ENCODE assay signal across 8 mouse cellular contexts in genomic region chr7:24298973-24299708, GRCm38 (mm10). TPM values are rescaled to one million over a fixed set of nuclear protein-coding genes. Genes with fewer than 3 reads are reported as not detected.
A peak's percentile ranks its signal among the peaks of the same experiment; 100 is the strongest.
DNase-seq lines count a peak whose midpoint lies in the region; ATAC-seq and TF ChIP-seq lines count a peak whose summit lies in the region.

No protein-coding gene starts in this region.

- under 1% methylated on average over 47 of the region's 47 CpGs for WGBS in bone marrow, adult 2 months
- WGBS in embryonic facial prominence, embryonic 14.5 days, result 1% methylated on average over 33 of the region's 47 CpGs
- WGBS in heart, adult 2 months, result under 1% methylated on average over 41 of the region's 47 CpGs
- WGBS in kidney, adult 2 months, result under 1% methylated on average over 46 of the region's 47 CpGs
- WGBS in limb, embryonic 12.5 days, result under 1% methylated on average over 47 of the region's 47 CpGs
- WGBS in midbrain, embryonic 14.5 days, result under 1% methylated on average over 46 of the region's 47 CpGs

- TF ChIP-seq CTCF in bone marrow, adult 2 months (IDR thresholded peaks at IDR 0.05; ENCODE audit: control insufficient read depth, insufficient read depth, low read length), result peak; percentile 41; the same call in 1 of the 2 replicates
- TF ChIP-seq CTCF in heart, adult 2 months (IDR thresholded peaks at IDR 0.05), result peak; percentile 67
- peak; percentile 52 for TF ChIP-seq CTCF in kidney, adult 2 months (conservative IDR thresholded peaks at IDR 0.05; ENCODE audit: insufficient read depth, insufficient read length, low read depth, low read length)

- peak; percentile 91 for ATAC-seq in embryonic facial prominence, embryonic 14.5 days (ENCODE audit: low read depth)
- peak; percentile 81 for ATAC-seq in limb, embryonic 12.5 days (ENCODE audit: insufficient number of reproducible peaks, insufficient read depth, low FRiP score, low TSS enrichment, low read depth)
- peak; percentile 89 for ATAC-seq in midbrain, embryonic 14.5 days (ENCODE audit: low FRiP score, low TSS enrichment)

- peak; percentile 88 for DNase-seq in A20 (ENCODE audit: low read depth, low spot score)
- peak; percentile 98 for DNase-seq in embryonic facial prominence, embryonic 14.5 days (ENCODE audit: low spot score)
- DNase-seq in heart, adult 2 months, result peak; percentile 76 to 79
- DNase-seq in kidney, adult 2 months, result peak; percentile 76
- DNase-seq in midbrain, embryonic 14.5 days, result peak; percentile 95
- DNase-seq in spleen, adult 12 weeks (ENCODE audit: low spot score), result peak; percentile 42

- intact Hi-C loops in heart, adult 2 months (cut with DNase I), result loop anchor here (5.0 kb wide), 1 partner anchor 327 kb away; the partner anchor contains the start of gene Vmn1r181

- peak overlapping the region; percentile 91 for H3K4me2 ChIP-seq in embryonic facial prominence, embryonic 14.5 days (ENCODE audit: low read depth, low read length)
- H3K4me2 ChIP-seq in limb, embryonic 12.5 days, result peak overlapping the region; percentile 90
- peak overlapping the region; percentile 83 for H3K4me2 ChIP-seq in midbrain, embryonic 14.5 days (ENCODE audit: low read length)

- no peaks in the 10 kb centered on the region for H3K4me1 ChIP-seq in bone marrow, adult 2 months (ENCODE audit: control insufficient read depth, insufficient read depth, low read length)
- H3K4me1 ChIP-seq in embryonic facial prominence, embryonic 14.5 days (ENCODE audit: control insufficient read depth, insufficient read depth, low read length), result peaks cover 9% of the 10 kb centered on the region; the same call in 1 of the 2 replicates
- H3K4me1 ChIP-seq in heart, adult 2 months (ENCODE audit: control insufficient read depth, insufficient read depth, low read length), result no peaks in the 10 kb centered on the region; the same call in 1 of the 2 replicates
- peaks cover 3% of the 10 kb centered on the region; the same call in 1 of the 2 replicates for H3K4me1 ChIP-seq in kidney, adult 2 months (ENCODE audit: control insufficient read depth, insufficient read depth, low read length)
- H3K4me1 ChIP-seq in limb, embryonic 12.5 days (replicated peaks), result peaks cover 14% of the 10 kb centered on the region
- H3K4me1 ChIP-seq in midbrain, embryonic 14.5 days (ENCODE audit: control insufficient read depth, insufficient read depth, low read length), result peaks cover 12% of the 10 kb centered on the region

- no peak for TF ChIP-seq EP300 in heart, adult 2 months (IDR thresholded peaks at IDR 0.05; ENCODE audit: insufficient read depth, low read depth, low read length)

- H3K79me2 ChIP-seq in heart, adult 2 months (replicated peaks; ENCODE audit: control insufficient read depth, insufficient read depth, low read length), result no peaks in the 10 kb centered on the region

- H3K9ac ChIP-seq in embryonic facial prominence, embryonic 14.5 days (ENCODE audit: low read depth, low read length), result peak overlapping the region; percentile 83
- peak overlapping the region; percentile 72 for H3K9ac ChIP-seq in heart, adult 2 months (ENCODE audit: low read depth, low read length)
- H3K9ac ChIP-seq in limb, embryonic 12.5 days (replicated peaks), result peak overlapping the region; percentile 86
- H3K9ac ChIP-seq in midbrain, embryonic 14.5 days (replicated peaks; ENCODE audit: low read length), result peak overlapping the region; percentile 82

- peaks cover 59% of the 10 kb centered on the region for H3K36me3 ChIP-seq in embryonic facial prominence, embryonic 14.5 days (ENCODE audit: control insufficient read depth, insufficient read depth, low read length)
- no peaks in the 10 kb centered on the region for H3K36me3 ChIP-seq in heart, adult 2 months (ENCODE audit: control insufficient read depth, insufficient read depth, low read length)
- H3K36me3 ChIP-seq in kidney, adult 2 months (ENCODE audit: control insufficient read depth, insufficient read depth, low read length), result no peaks in the 10 kb centered on the region
- H3K36me3 ChIP-seq in limb, embryonic 12.5 days, result peaks cover 55% of the 10 kb centered on the region
- H3K36me3 ChIP-seq in midbrain, embryonic 14.5 days (ENCODE audit: control insufficient read depth, insufficient read depth, low read length), result peaks cover 55% of the 10 kb centered on the region

- no peaks in the 10 kb centered on the region for H3K9me3 ChIP-seq in embryonic facial prominence, embryonic 14.5 days (ENCODE audit: control insufficient read depth, low read length)
- H3K9me3 ChIP-seq in limb, embryonic 12.5 days, result no peaks in the 10 kb centered on the region
- no peaks in the 10 kb centered on the region for H3K9me3 ChIP-seq in midbrain, embryonic 14.5 days (ENCODE audit: control insufficient read depth, low read length)

- H3K4me3 ChIP-seq in bone marrow, adult 2 months (replicated peaks; ENCODE audit: control insufficient read depth, low read depth, low read length), result peak overlapping the region; percentile 66
- peak overlapping the region; percentile 72 for H3K4me3 ChIP-seq in embryonic facial prominence, embryonic 14.5 days (ENCODE audit: low read depth, low read length)
- H3K4me3 ChIP-seq in heart, adult 2 months, result peak overlapping the region; percentile 76
- peak overlapping the region; percentile 81 for H3K4me3 ChIP-seq in kidney, adult 2 months (ENCODE audit: insufficient read depth, low read depth, low read length)
- peak overlapping the region; percentile 68 for H3K4me3 ChIP-seq in limb, embryonic 12.5 days (replicated peaks)
- peak overlapping the region; percentile 75 for H3K4me3 ChIP-seq in midbrain, embryonic 14.5 days (replicated peaks; ENCODE audit: low read depth, low read length)

- no peak overlapping the region for H3K27ac ChIP-seq in bone marrow, adult 2 months (ENCODE audit: control insufficient read depth, insufficient read depth, low read depth, low read length, poor library complexity)
- peak overlapping the region; percentile 98 for H3K27ac ChIP-seq in embryonic facial prominence, embryonic 14.5 days (replicated peaks; ENCODE audit: low read depth, low read length)
- H3K27ac ChIP-seq in heart, adult 2 months, result peak overlapping the region; percentile 47
- H3K27ac ChIP-seq in kidney, adult 2 months (ENCODE audit: insufficient read depth, low read depth, low read length), result peak overlapping the region; percentile 13; the same call in 1 of the 2 replicates
- H3K27ac ChIP-seq in limb, embryonic 12.5 days, result peak overlapping the region; percentile 97
- peak overlapping the region; percentile 91 for H3K27ac ChIP-seq in midbrain, embryonic 14.5 days (replicated peaks; ENCODE audit: low read depth, low read length)

- no peaks in the 10 kb centered on the region for H3K27me3 ChIP-seq in embryonic facial prominence, embryonic 14.5 days (replicated peaks; ENCODE audit: control insufficient read depth, insufficient read depth, low read length)
- H3K27me3 ChIP-seq in heart, adult 2 months (ENCODE audit: control insufficient read depth, insufficient read depth, low read length), result no peaks in the 10 kb centered on the region
- H3K27me3 ChIP-seq in kidney, adult 2 months (replicated peaks; ENCODE audit: control insufficient read depth, insufficient read depth, low read length), result no peaks in the 10 kb centered on the region
- H3K27me3 ChIP-seq in limb, embryonic 12.5 days, result no peaks in the 10 kb centered on the region
- H3K27me3 ChIP-seq in midbrain, embryonic 14.5 days (ENCODE audit: control insufficient read depth, insufficient read depth, low read length), result no peaks in the 10 kb centered on the region

- TF ChIP-seq POLR2A in bone marrow, adult 2 months (IDR thresholded peaks at IDR 0.05; ENCODE audit: borderline replicate concordance, control insufficient read depth, low read depth, low read length), result peak; percentile 44; the same call in 1 of the 2 replicates
- peak; percentile 65 for TF ChIP-seq POLR2A in heart, adult 2 months (IDR thresholded peaks at IDR 0.05; ENCODE audit: insufficient read depth, low read depth, low read length)
- TF ChIP-seq POLR2A in kidney, adult 2 months (IDR thresholded peaks at IDR 0.05; ENCODE audit: low read depth, low read length), result no peak

RNA-seq across cellular contexts. Expression of gene Zfp61, which starts 1.9 kb away (rescaled TPM):
- 3.6 and 14.4 TPM in 2 replicates for polyA plus RNA-seq in bone marrow, adult 2 months (2011; ENCODE audit: insufficient read depth, insufficient read length, low replicate concordance, missing spikeins)
- polyA plus RNA-seq in embryonic facial prominence, embryonic 14.5 days (2014; fragmentation: Nextera tagmentation; extraction: Ambion mirVana), result 29.8 and 29.9 TPM in 2 replicates
- total RNA-seq in heart, adult 2 months (2021), result 1 to 10 TPM; 2.7 to 3.3 TPM
- polyA plus RNA-seq in heart, adult 2 months (2012; rRNA removed), result 2.7 and 5.3 TPM in 2 replicates
- polyA plus RNA-seq in kidney, adult 2 months (2012; rRNA removed), result 3.8 and 4.3 TPM in 2 replicates
- 57.6 and 61.1 TPM in 2 replicates for polyA plus RNA-seq in limb, embryonic 12.5 days (2016; fragmentation: Nextera tagmentation; extraction: Ambion mirVana)
- 34.2 and 34.3 TPM in 2 replicates for polyA plus RNA-seq in midbrain, embryonic 14.5 days (2014; fragmentation: Nextera tagmentation; extraction: Ambion mirVana)

RNA-seq across cellular contexts. Expression of gene Zfp94, which starts 17.3 kb away (rescaled TPM):
- polyA plus RNA-seq in bone marrow, adult 2 months (2011; ENCODE audit: insufficient read depth, insufficient read length, low replicate concordance, missing spikeins), result 1.9 and 5.4 TPM in 2 replicates
- polyA plus RNA-seq in embryonic facial prominence, embryonic 14.5 days (2014; fragmentation: Nextera tagmentation; extraction: Ambion mirVana), result 8.5 and 12.1 TPM in 2 replicates
- total RNA-seq in heart, adult 2 months (2021), result 1 to 10 TPM; 1.9 to 2.7 TPM
- 3.4 and 3.8 TPM in 2 replicates for polyA plus RNA-seq in heart, adult 2 months (2012; rRNA removed)
- 9.4 and 10.5 TPM in 2 replicates for polyA plus RNA-seq in kidney, adult 2 months (2012; rRNA removed)
- 15.6 and 15.9 TPM in 2 replicates for polyA plus RNA-seq in limb, embryonic 12.5 days (2016; fragmentation: Nextera tagmentation; extraction: Ambion mirVana)
- polyA plus RNA-seq in midbrain, embryonic 14.5 days (2014; fragmentation: Nextera tagmentation; extraction: Ambion mirVana), result 18.9 and 19.2 TPM in 2 replicates

RNA-seq across cellular contexts. Expression of gene Zfp93, which starts 28.9 kb away (rescaled TPM):
- not detected in 2 replicates for polyA plus RNA-seq in bone marrow, adult 2 months (2011; ENCODE audit: insufficient read depth, insufficient read length, low replicate concordance, missing spikeins)
- 6.2 and 9.2 TPM in 2 replicates for polyA plus RNA-seq in embryonic facial prominence, embryonic 14.5 days (2014; fragmentation: Nextera tagmentation; extraction: Ambion mirVana)
- 1 to 10 TPM; 3.3 to 4.1 TPM for total RNA-seq in heart, adult 2 months (2021)
- polyA plus RNA-seq in heart, adult 2 months (2012; rRNA removed), result 1.7 and 2.9 TPM in 2 replicates
- polyA plus RNA-seq in kidney, adult 2 months (2012; rRNA removed), result 3.1 and 3.4 TPM in 2 replicates
- 10.0 and 12.0 TPM in 2 replicates for polyA plus RNA-seq in limb, embryonic 12.5 days (2016; fragmentation: Nextera tagmentation; extraction: Ambion mirVana)
- polyA plus RNA-seq in midbrain, embryonic 14.5 days (2014; fragmentation: Nextera tagmentation; extraction: Ambion mirVana), result 5.9 and 8.7 TPM in 2 replicates

RNA-seq across cellular contexts. Expression of gene Tescl, which starts 34.6 kb away (rescaled TPM):
- polyA plus RNA-seq in bone marrow, adult 2 months (2011; ENCODE audit: insufficient read depth, insufficient read length, low replicate concordance, missing spikeins), result not detected in 2 replicates
- polyA plus RNA-seq in embryonic facial prominence, embryonic 14.5 days (2014; fragmentation: Nextera tagmentation; extraction: Ambion mirVana), result not detected in 2 replicates
- not detected for total RNA-seq in heart, adult 2 months (2021)
- 0.35 and 0.66 TPM in 2 replicates for polyA plus RNA-seq in heart, adult 2 months (2012; rRNA removed)
- 0.11 and 0.48 TPM in 2 replicates for polyA plus RNA-seq in kidney, adult 2 months (2012; rRNA removed)
- polyA plus RNA-seq in limb, embryonic 12.5 days (2016; fragmentation: Nextera tagmentation; extraction: Ambion mirVana), result 0.25 TPM in 1 of 2 replicates, not detected in the other
- polyA plus RNA-seq in midbrain, embryonic 14.5 days (2014; fragmentation: Nextera tagmentation; extraction: Ambion mirVana), result not detected in 2 replicates

RNA-seq across cellular contexts. Expression of gene Zfp108, which starts 44.5 kb away (rescaled TPM):
- not detected in 2 replicates for polyA plus RNA-seq in bone marrow, adult 2 months (2011; ENCODE audit: insufficient read depth, insufficient read length, low replicate concordance, missing spikeins)
- polyA plus RNA-seq in embryonic facial prominence, embryonic 14.5 days (2014; fragmentation: Nextera tagmentation; extraction: Ambion mirVana), result 4.3 and 5.6 TPM in 2 replicates
- 1 to 10 TPM; 1.4 to 1.8 TPM for total RNA-seq in heart, adult 2 months (2021)
- polyA plus RNA-seq in heart, adult 2 months (2012; rRNA removed), result 0.70 and 1.4 TPM in 2 replicates
- polyA plus RNA-seq in kidney, adult 2 months (2012; rRNA removed), result 1.2 and 1.3 TPM in 2 replicates
- polyA plus RNA-seq in limb, embryonic 12.5 days (2016; fragmentation: Nextera tagmentation; extraction: Ambion mirVana), result 4.2 and 4.8 TPM in 2 replicates
- 6.2 and 6.6 TPM in 2 replicates for polyA plus RNA-seq in midbrain, embryonic 14.5 days (2014; fragmentation: Nextera tagmentation; extraction: Ambion mirVana)

Comparison
In these comparisons a context has a peak if more than half of its experiments do, and no peak if none do; other contexts are left out.
1. DNase-seq: peak in every context shown above with its lines; median percentile 98 in embryonic facial prominence, embryonic 14.5 days; 95 in midbrain, embryonic 14.5 days; 88 in A20; 78 in heart, adult 2 months; 76 in kidney, adult 2 months; 42 in spleen, adult 12 weeks.